Mouse (Mus musculus) limb, embryonic 15.5 days (tissue): ENCODE results near the gene Usp47. TPM values are rescaled to one million over a fixed set of nuclear protein-coding genes. Genes with fewer than 3 reads are reported as not detected.

ENCODE experiments used
- ATAC-seq: fragments of 200-750 bp; cut with Nextera tagmentation; 2 replicates; pipeline ENCODE4 v1.8.0; 2017; ENCODE audit warnings: low read depth, moderate TSS enrichment; ENCODE audit not compliant: insufficient number of reproducible peaks, low FRiP score, low TSS enrichment
- H3K27ac ChIP-seq: fragments of 300-500 bp; sonication (generic); 2 replicates; pipeline ENCODE4 v1.5.1; 2015; ENCODE audit warnings: moderate library complexity, mild to moderate bottlenecking, inconsistent platforms
- H3K27me3 ChIP-seq: fragments of 300-500 bp; sonication (generic); 2 replicates; pipeline ENCODE4 v1.6.1; 2015; ENCODE audit warnings: inconsistent platforms
- H3K36me3 ChIP-seq: fragments of 300-500 bp; sonication (generic); 2 replicates; pipeline ENCODE4 v1.6.1; 2015; ENCODE audit warnings: inconsistent platforms
- H3K4me1 ChIP-seq: fragments of 300-500 bp; sonication (generic); 2 replicates; pipeline ENCODE4 v1.6.1; 2015; ENCODE audit warnings: inconsistent platforms
- H3K4me2 ChIP-seq: fragments of 300-500 bp; sonication (generic); 2 replicates; pipeline ENCODE4 v1.6.1; 2015; ENCODE audit warnings: mild to moderate bottlenecking, inconsistent platforms
- H3K4me3 ChIP-seq: fragments of 300-500 bp; sonication (generic); 2 replicates; pipeline ENCODE4 v1.5.1; 2015; ENCODE audit warnings: mild to moderate bottlenecking, inconsistent platforms
- H3K9ac ChIP-seq: fragments of 300-500 bp; sonication (generic); 2 replicates; pipeline ENCODE4 v1.6.1; 2015; ENCODE audit warnings: inconsistent platforms
- H3K9me3 ChIP-seq: fragments of 300-500 bp; sonication (generic); 2 replicates; pipeline ENCODE4 v1.6.1; 2016; ENCODE audit warnings: inconsistent platforms
- WGBS: fragments of 180-500 bp; shearing (Covaris S2); methylation state at CpG from one replicate; pipeline ENCODE4 v1.1.7; 2015; 5-methylcytosine and 5-hydroxymethylcytosine counted together
- polyA plus RNA-seq: library from polyadenylated mRNA; unstranded; fragments of >200 nt; fragmentation: Nextera tagmentation; extraction: Ambion mirVana; gene quantifications from 2 replicates; pipeline ENCODE4 v1.2.1, GENCODE M21; 2015

The Usp47 gene
- polyA plus RNA-seq, 1 experiment from 2014 or later: 65.1 TPM

DNA sequence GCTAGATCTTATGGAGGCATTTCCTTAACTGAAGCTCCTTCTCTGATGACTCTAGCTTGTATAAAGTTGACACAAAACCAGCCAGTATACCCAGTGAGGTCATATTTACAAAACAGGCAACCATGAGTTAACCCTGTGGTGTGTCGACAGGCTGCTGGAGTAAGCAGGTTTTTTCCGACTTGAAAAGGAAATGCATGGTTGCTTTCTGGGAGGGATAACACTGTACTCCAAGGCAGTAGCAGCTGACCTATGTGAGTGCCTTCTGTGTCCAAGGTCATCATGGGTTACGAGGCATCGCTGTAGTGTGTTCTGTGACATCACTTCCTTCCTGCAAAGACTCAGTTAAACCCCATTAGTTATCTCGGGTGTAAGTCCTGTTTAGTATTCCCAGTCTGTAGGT, 79.6 kb downstream of the Usp47 start:
- Histone ChIP-seq H3K4me2 (no peak overlapping the region), H3K27me3 (no peaks in the 10 kb centered on the region), H3K4me3 (no peak overlapping the region), H3K9ac (no peak overlapping the region), H3K9me3 (no peaks in the 10 kb centered on the region), H3K27ac (no peak overlapping the region), H3K4me1 (no peaks in the 10 kb centered on the region), H3K36me3 (peaks cover 70% of the 10 kb centered on the region)
- no peak for ATAC-seq
- WGBS: 75% methylated on average over 5 of the region's 5 CpGs

DNA sequence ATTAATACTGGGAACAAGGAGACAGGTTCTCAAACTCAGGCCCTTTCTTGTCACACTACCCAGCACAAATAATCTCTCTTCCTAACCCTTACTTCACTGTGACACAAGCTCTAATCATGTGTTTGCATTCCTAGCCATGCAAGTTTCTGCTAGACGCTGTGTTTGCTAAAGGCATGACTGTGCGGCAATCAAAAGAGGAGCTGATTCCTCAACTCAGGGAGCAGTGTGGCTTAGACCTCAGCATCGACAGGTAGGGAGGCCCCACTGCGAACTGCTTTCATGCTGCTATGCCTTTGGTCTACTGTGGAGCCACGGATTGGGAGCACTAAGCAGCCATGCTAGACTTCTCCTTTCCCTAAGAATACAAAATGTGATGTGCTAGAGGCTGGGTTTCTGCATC, 80.5 kb downstream of the Usp47 start:
- Histone ChIP-seq H3K36me3 (peaks cover 69% of the 10 kb centered on the region), H3K4me1 (no peaks in the 10 kb centered on the region), H3K27me3 (no peaks in the 10 kb centered on the region), H3K27ac (no peak overlapping the region), H3K4me3 (no peak overlapping the region), H3K4me2 (no peak overlapping the region), H3K9ac (no peak overlapping the region), H3K9me3 (no peaks in the 10 kb centered on the region)
- 86% methylated on average over 5 of the region's 5 CpGs for WGBS
- no peak for ATAC-seq

DNA sequence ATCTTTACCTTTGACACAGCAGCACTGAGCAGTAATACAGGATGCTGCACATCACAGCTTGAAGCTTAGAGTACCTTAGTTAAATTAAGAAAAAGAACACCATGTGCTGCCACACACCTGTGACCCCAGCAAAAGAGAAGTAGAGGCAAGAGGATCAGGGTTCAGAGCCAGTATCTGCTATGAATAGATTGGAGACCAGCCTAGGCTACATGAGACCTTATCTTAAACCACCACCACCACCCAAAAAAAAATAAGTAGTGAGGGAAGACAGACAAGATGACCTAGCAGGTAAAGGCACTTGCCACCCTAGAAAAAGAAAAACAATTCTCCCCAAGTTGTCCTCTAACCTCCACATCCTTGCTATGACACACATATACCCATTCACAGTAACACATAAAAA, 85.5 kb downstream of the Usp47 start:
- Histone ChIP-seq H3K27ac (no peak overlapping the region), H3K9ac (no peak overlapping the region), H3K36me3 (peaks cover 71% of the 10 kb centered on the region), H3K27me3 (no peaks in the 10 kb centered on the region), H3K4me1 (no peaks in the 10 kb centered on the region), H3K9me3 (no peaks in the 10 kb centered on the region), H3K4me2 (no peak overlapping the region), H3K4me3 (no peak overlapping the region)
- ATAC-seq: no peak

DNA sequence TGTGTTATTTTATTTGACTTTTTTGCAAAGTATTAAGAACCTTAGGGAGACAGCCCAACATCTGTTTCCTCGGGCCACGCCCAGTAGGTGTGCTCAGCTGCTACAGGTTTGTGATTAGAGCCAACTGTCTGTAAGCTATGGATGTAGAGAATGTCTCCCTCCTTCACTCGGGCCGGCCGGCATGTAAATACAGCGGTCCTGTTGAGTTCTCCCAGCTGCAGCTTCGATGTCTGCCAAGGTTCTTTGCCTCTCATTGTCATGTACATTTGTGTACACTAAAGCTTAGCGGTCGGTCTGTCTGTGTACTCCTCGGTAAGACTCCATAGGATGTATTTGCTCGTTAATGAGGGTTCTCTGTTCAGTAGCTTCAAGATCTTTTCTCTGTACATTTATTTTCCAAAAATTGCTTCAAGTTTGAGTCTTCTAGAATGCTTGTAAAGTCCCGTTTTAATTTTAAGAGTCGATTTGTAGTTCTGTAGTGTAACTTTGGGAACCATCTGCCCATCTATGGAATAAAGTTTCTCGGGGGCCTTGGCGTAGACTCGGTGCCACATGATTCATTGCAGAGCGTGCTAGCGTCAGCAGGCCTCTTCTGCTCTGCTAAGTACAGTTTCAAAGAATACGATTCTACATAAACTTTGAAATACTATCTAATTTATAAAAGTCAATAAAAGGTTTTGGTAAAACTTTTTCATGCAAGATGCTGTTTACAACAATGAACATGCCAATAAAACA, 87.5 kb downstream of the Usp47 start:
- Histone ChIP-seq H3K9ac (no peak overlapping the region), H3K36me3 (peaks cover 68% of the 10 kb centered on the region), H3K4me1 (no peaks in the 10 kb centered on the region), H3K4me3 (no peak overlapping the region), H3K4me2 (no peak overlapping the region), H3K27me3 (no peaks in the 10 kb centered on the region), H3K27ac (no peak overlapping the region), H3K9me3 (no peaks in the 10 kb centered on the region)
- WGBS: 88% methylated on average over 19 of the region's 19 CpGs
- no peak for ATAC-seq

DNA sequence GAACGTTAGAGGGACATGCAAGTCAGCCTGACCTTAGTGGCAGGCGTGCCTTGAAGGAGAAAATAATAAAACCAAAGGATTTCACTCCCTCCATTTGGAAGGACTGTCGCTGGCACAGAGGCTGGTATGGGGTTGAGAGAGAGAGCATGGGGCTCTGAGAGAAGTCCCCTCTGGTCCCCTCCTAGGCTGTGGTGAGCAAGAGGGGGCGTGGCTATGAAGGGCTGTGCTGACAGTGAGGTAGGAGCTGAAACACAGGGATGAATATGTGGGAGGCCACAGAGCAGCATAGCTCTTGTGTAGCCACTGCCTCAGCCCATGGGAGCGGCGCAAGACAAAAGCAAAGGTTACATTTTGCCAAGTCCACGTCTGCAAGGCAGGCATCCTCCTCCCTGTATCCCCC, 94.2 kb downstream of the Usp47 start:
- H3K9me3 ChIP-seq: no peaks in the 10 kb centered on the region
- H3K9ac ChIP-seq: no peak overlapping the region
- H3K27me3 ChIP-seq: no peaks in the 10 kb centered on the region
- H3K4me3 ChIP-seq: no peak overlapping the region
- no peak for ATAC-seq
- WGBS: 86% methylated on average over 7 of the region's 7 CpGs
- peaks cover 20% of the 10 kb centered on the region for H3K4me1 ChIP-seq
- H3K4me2 ChIP-seq: no peak overlapping the region
- no peak overlapping the region for H3K27ac ChIP-seq
- peaks cover 33% of the 10 kb centered on the region for H3K36me3 ChIP-seq

DNA sequence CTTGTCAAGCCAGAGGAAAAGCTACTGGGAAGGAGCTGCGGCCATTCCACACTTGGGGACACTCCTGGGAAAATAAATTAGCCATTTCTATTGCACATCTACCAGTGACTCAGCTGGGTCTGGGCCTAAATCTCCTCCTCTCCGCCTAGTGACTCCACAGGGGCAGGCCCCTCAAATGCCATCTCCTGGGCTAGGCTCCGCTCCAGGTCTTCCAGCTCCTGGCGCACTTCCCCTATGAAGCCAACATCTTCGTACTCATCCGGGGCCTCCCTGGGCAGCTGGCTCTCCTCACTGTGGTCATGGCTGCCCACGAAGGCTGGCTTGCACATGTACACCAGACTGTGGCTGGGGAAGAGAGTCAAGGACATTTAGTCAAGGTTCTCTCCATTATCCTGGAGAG, 94.8 kb downstream of the Usp47 start:
- Histone ChIP-seq H3K4me1 (peaks cover 26% of the 10 kb centered on the region), H3K4me3 (no peak overlapping the region), H3K27me3 (no peaks in the 10 kb centered on the region), H3K9ac (no peak overlapping the region), H3K9me3 (no peaks in the 10 kb centered on the region), H3K27ac (no peak overlapping the region), H3K36me3 (peaks cover 33% of the 10 kb centered on the region), H3K4me2 (no peak overlapping the region)
- no peak for ATAC-seq
- 86% methylated on average over 7 of the region's 7 CpGs for WGBS

DNA sequence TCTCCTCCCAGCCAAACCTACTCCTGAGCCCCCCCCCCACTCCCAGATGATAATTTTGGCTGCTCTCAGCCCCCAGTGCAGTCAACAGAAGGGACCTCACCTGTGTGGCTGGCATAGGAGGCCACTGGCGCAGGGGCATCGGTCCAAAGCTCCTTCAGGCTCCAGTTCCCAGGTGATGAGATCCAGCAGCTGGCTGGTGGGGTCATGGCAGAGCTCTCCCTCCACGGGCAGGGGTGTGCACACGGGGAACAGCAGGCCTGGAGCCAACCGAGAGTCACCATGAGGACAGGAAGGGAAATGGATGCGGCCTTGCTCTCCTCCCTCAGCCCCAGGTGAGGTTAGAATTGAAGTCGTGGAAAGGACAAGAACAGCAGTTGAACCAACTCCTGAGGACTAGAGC, 95.9 kb downstream of the Usp47 start:
- no peak overlapping the region for H3K27ac ChIP-seq

DNA sequence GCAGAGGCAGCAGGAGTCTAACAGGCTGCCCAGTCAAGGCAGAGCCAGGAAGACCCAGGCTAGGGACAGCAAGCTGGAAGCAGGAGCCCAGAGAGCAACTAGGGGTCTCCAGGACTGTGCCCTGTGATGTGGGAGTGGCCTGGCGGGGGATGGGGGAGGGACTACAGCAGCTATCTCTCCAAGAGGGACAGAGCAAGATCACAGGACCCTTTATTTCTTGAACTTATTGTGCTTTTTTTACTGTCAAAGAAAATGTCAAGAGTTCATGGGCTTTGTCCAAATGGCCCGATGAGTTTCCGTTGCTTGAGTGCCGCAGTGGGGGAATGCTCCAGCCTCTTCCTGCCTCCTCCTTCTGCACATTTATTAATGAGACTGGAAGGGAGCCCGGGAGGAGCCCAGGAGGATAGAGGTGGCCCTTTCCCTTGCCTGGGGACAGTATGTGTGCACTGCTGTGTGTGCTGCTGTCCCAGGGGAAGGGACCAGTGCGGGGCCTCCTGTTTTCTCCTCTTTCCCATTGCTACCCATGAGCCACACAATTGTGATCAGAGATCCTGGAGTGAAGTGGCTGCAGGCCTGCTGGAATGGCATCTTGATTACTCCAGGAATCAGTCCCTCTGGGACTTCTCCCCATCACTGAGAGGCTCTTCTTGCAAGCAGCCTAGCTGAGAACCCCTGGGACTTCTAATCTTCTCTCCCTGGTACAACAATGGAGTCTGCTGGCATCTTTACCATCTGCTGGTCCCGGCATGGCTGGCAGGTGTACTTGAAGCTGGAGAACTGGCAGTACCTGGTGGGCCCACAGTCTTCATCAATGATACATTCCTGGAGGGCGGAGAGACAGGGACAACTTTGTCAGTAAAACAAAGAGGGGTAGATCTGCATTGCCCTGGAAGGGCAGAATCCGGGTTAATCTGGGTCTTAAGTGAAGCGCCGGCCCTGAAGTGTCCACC, 97.8 kb downstream of the Usp47 start:
- 62% methylated on average over 11 of the region's 11 CpGs for WGBS
- H3K27ac ChIP-seq: peak overlapping the region; percentile 67; the same call in 1 of the 2 replicates
- 0 out of 2 replicates have a peak, but pooled peaks have one; percentile 27 for ATAC-seq
- H3K9me3 ChIP-seq: no peaks in the 10 kb centered on the region
- H3K4me1 ChIP-seq: peaks cover 34% of the 10 kb centered on the region
- no peak overlapping the region for H3K4me2 ChIP-seq
- peaks cover 20% of the 10 kb centered on the region for H3K36me3 ChIP-seq
- no peaks in the 10 kb centered on the region for H3K27me3 ChIP-seq
- H3K9ac ChIP-seq: no peak overlapping the region
- no peak overlapping the region for H3K4me3 ChIP-seq

More for the DNA sequence above, 95.9 kb downstream of the Usp47 start:
- H3K27me3 ChIP-seq: no peaks in the 10 kb centered on the region
- WGBS: 78% methylated on average over 7 of the region's 7 CpGs
- H3K4me2 ChIP-seq: no peak overlapping the region
- no peaks in the 10 kb centered on the region for H3K9me3 ChIP-seq
- H3K36me3 ChIP-seq: peaks cover 27% of the 10 kb centered on the region
- no peak for ATAC-seq
- H3K4me3 ChIP-seq: no peak overlapping the region
- no peak overlapping the region for H3K9ac ChIP-seq
- H3K4me1 ChIP-seq: peaks cover 26% of the 10 kb centered on the region

DNA sequence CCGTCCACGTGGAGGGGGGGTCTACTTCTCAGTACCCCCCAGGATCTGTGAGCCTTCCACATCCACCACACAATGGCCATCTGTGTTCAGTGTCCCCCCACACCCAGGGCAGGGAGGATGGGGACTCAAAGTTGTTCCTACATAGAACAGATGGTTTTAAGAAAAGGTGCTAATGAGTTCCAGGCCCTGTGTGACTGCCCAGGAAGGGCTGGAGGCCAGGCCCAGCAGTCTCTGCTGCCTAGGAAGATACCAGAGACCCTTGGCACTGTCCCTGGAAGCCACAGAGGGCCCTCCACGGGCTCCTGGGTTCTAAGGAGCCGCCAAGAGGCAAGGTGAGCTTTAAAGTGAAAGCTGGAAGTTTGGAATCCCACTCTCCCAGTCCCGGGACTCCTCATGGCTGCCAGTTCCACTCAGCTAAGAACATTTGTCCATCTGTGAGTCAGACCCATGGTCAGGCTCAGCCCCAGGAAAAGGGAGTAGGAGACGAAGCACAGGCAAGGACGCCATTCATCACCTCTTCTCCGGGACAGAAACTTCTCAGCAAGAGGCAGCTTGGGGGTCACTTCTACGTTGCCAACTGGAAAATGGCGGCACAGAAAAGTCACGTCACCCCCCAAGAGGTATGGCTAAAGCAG, 98.7 kb downstream of the Usp47 start:
- no peaks in the 10 kb centered on the region for H3K9me3 ChIP-seq
- H3K27ac ChIP-seq: peak overlapping the region; percentile 67
- H3K27me3 ChIP-seq: no peaks in the 10 kb centered on the region
- 0 out of 2 replicates have a peak, but pooled peaks have one; percentile 22 for ATAC-seq
- H3K4me1 ChIP-seq: peaks cover 36% of the 10 kb centered on the region
- no peak overlapping the region for H3K9ac ChIP-seq
- no peak overlapping the region for H3K4me2 ChIP-seq
- no peak overlapping the region for H3K4me3 ChIP-seq
- H3K36me3 ChIP-seq: peaks cover 16% of the 10 kb centered on the region
- WGBS: 55% methylated on average over 11 of the region's 11 CpGs

DNA sequence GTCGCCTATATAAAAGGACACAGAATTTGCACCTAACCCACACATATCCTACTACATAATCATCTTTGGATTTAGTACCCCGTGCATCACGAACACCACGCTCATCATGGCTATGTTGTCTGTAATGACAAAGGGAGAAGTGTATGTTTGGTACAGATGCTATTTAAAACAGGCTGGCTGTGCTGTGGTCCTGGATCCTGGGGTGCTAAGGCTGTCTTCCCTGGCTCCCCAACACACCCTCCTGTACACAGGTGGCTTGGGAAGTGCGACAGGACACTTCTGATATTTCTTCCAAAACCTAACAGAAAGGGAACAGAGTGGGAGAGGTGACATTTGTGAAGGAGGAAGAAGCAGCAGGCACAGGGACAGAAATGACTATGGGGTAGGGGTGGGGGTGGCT, 100.3 kb downstream of the Usp47 start:
- ATAC-seq: no peak

DNA sequence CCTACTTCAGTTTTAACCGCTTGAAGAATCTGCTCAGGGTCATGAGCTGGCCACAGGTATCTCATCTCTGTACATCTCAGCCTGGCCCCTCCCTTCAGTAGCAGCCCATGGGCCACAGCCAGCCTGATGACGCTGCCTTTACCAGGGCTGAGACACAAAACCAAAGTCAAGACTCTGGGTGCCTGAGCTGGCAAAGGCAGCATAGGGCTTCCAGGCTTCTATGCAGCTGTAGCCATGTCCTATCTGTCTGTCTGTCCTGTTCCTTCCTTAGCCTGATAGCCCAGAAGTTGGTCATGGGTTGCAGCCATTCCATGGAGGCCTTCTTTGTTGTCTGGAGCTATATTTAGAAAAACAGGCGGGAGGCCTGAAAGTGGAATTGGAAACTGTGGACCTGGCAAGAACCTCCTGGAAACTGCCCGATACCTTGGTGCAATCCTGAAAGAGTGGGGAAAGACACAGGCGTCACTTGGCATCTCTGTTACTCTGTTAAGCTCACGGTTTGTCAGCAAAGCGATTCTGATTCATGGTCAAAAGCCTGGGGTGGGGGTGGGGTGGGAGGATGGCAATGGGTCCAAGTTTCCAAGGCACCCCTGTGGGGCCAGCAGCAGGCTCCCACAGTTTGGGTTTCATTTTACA, 102.4 kb downstream of the Usp47 start:
- Histone ChIP-seq H3K4me3 (no peak overlapping the region), H3K4me1 (peaks cover 52% of the 10 kb centered on the region), H3K4me2 (no peak overlapping the region), H3K9ac (no peak overlapping the region), H3K27me3 (no peaks in the 10 kb centered on the region), H3K27ac (peak overlapping the region; percentile 33; the same call in 1 of the 2 replicates), H3K9me3 (no peaks in the 10 kb centered on the region), H3K36me3 (no peaks in the 10 kb centered on the region; the same call in 1 of the 2 replicates)
- ATAC-seq: no peak
- 70% methylated on average over 7 of the region's 7 CpGs for WGBS

More for the DNA sequence above, 100.3 kb downstream of the Usp47 start:
- no peaks in the 10 kb centered on the region for H3K9me3 ChIP-seq
- H3K9ac ChIP-seq: no peak overlapping the region
- peaks cover 2% of the 10 kb centered on the region; the same call in 1 of the 2 replicates for H3K36me3 ChIP-seq
- WGBS: 93% methylated on average over 5 of the region's 5 CpGs
- no peaks in the 10 kb centered on the region for H3K27me3 ChIP-seq
- H3K27ac ChIP-seq: no peak overlapping the region
- peaks cover 46% of the 10 kb centered on the region for H3K4me1 ChIP-seq
- H3K4me3 ChIP-seq: no peak overlapping the region
- no peak overlapping the region for H3K4me2 ChIP-seq
